Mouse (Mus musculus): ENCODE measurements at regions not wholly inside any gene's neighbourhood (a gene's known extent, or its start where the extent isn't known, plus 50 kb on each side); places are given as distances from the start of the nearest gene placed in this dataset.

GRCm38 (mm10) chr13:99780751-99781460 lies 120.0 kb downstream of the Cartpt start:
- DNase-seq (ENCODE audit: low read depth): no peak

GRCm38 (mm10) chr13:99778747-99779146 lies 122.1 kb downstream of the Cartpt start:
- DNase-seq (ENCODE audit: low read depth): no peak

DNA sequence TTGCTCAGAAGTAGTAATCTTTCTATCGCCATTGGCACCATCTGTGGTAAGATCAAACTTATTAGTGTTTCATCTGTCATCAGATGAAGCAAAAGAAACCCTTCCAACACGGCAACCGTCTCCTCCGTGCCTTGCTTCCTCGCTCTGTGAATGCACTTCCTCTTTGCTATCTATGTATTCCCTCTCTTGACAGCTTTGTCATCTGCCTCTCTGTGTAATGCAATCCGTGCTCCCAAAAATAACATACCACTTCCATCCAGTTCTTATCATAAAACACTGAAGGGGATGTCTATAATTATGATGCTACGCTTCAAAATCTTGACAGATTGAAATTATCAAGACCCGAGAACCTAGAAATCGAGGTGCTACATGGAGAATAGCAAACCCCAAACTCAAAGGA lies 123.2 kb downstream of the Cartpt start:
- no peak for DNase-seq (ENCODE audit: low read depth)

GRCm38 (mm10) chr13:99765965-99766364 lies 134.9 kb downstream of the Cartpt start:
- DNase-seq (ENCODE audit: low read depth): no peak

GRCm38 (mm10) chr13:99764764-99765163 lies 136.1 kb downstream of the Cartpt start:
- no peak for DNase-seq (ENCODE audit: low read depth)

GRCm38 (mm10) chr13:99764097-99764714 lies 136.7 kb downstream of the Cartpt start:
- no peak for DNase-seq (ENCODE audit: low read depth)

DNA sequence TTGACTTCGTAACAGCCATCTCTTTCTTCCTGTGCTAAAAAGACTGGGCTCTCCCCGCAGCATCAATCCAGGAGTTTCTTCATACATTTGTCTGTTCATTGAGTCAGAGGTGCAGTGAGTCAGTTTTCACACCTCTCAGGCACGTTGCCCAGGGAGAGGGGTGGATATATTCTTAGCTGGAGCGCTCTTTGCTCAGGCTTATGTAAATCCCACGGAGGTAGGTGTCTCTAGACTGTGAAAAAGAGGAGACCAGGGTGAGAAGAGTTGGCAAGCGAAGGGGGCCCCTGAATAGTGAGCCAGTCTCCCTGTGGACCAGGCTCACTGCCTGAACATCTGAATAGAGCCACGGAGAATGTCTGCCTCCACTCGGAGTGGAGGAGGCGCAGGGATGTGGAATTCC lies 139.0 kb downstream of the Cartpt start:
- no peak for DNase-seq (ENCODE audit: low read depth)

- DNase-seq (ENCODE audit: low read depth): no peak
Measured at GRCm38 (mm10) chr13:99761423-99761822, 139.5 kb downstream of the Cartpt start.

DNA sequence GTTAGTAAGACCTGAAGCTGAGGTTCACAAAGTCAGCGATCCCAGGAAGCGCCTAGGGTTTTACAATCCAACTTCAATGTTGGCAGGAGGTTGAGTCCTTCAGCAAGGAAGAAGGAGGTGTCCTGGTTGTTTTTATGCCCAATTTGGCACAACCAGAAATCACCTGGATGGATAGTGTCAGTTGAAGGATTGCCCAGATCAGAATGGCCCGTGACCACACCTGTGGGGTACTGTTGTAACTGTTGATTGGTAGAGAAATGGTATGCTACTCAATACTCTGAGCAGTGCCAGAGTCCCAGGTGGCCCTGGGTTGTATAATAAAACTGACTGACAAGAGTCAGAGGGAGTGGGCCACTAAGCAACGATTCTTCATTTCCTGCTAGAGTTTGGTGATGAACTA lies 140.2 kb downstream of the Cartpt start:
- no peak for DNase-seq (ENCODE audit: low read depth)

- DNase-seq (ENCODE audit: low read depth): no peak
Measured at GRCm38 (mm10) chr13:99759256-99760044, 141.4 kb downstream of the Cartpt start.

- no peak for DNase-seq (ENCODE audit: low read depth)
Measured at GRCm38 (mm10) chr13:99754701-99755100, 146.2 kb downstream of the Cartpt start.

GRCm38 (mm10) chr13:99754251-99754652 lies 146.6 kb downstream of the Cartpt start:
- DNase-seq (ENCODE audit: low read depth): no peak

DNA sequence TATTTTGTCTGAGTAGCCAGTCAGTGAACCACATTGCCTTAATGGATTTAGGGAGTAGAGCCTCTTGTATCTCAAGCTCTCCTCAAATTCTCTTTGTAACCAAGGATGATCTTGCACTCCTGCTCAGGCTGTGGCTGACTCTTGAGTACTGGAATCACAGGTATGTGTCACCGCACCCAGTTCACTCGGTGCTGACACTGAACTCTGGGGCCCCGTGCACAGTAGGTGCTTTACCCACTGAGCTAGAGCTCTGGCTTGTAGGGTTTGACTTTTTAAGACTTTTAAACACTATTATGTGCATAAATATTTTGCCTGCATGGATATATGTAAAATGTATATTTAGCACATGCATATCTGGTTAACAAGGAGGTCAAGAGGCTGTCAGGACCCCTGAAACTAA lies 147.4 kb downstream of the Cartpt start:
- no peak for DNase-seq (ENCODE audit: low read depth)

- no peak for DNase-seq (ENCODE audit: low read depth)
Measured at GRCm38 (mm10) chr13:99750729-99751128, 150.2 kb downstream of the Cartpt start.

GRCm38 (mm10) chr13:99749342-99749741 lies 151.5 kb downstream of the Cartpt start:
- DNase-seq (ENCODE audit: low read depth): no peak

DNA sequence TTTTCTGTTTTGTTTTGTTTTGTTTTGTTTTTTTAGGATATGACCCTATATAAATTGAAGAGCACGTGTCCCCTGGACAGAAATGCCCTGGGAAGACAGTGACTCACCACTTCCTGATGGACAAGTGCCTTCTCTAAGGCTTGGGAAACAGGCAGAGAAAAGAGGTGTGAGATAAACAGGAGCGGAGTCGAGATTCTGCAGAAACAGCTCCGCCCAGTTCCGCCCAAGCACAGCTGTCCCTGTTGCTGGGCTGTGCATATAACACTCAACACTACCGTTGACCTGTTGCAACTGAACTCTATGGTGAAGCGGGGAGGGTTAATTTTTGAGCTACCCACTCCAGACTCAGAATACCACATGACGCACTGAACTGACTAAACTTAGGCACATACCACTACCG lies 152.8 kb downstream of the Cartpt start:
- DNase-seq (ENCODE audit: low read depth): no peak

DNA sequence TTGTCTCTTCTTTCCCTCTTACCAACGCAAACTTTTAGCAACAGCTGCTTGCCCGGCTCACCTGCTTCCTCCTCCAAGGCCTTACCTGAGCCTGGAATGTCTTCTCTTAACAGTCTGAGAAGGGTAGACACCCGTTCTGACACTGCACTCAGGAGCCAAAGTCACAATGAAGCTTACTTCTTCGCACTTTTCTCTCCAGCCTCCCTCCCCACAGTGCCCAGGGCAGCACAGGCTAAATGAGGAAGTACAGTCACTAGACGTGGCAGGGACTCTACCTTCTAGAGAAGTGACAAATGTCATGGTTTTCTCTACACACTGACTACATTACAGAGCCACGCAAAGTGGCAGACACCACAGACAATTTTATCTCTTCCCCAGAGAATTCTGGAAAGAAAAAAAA lies 155.4 kb downstream of the Cartpt start:
- no peak for DNase-seq (ENCODE audit: low read depth)

- DNase-seq (ENCODE audit: low read depth): no peak
Measured at GRCm38 (mm10) chr13:99744790-99745120, 156.1 kb downstream of the Cartpt start.

GRCm38 (mm10) chr13:99743952-99744789 lies 156.7 kb downstream of the Cartpt start:
- no peak for DNase-seq (ENCODE audit: low read depth)

GRCm38 (mm10) chr13:99742507-99742906 lies 158.4 kb downstream of the Cartpt start:
- no peak for DNase-seq (ENCODE audit: low read depth)

- DNase-seq (ENCODE audit: low read depth): no peak
Measured at GRCm38 (mm10) chr13:99741981-99742380, 158.9 kb downstream of the Cartpt start.

DNA sequence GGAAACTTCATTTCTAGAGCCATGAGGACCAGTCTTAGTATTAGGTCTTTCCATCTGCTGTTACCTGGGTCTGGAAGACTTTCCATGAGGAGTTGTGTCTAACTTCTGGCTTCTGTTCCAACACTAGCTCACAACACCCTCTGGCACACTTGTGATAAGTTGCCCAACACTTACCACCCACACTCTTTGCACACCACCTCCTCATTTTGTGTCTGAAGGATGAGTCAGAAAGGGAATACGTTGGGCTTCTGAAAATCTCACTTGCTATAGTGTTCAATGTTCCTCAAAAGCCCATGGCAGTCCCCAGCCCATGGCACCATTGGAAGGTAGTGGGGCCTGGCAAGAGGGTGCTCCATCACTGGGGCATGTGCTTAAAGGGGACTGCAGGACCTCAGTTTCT lies 161.5 kb downstream of the Cartpt start:
- DNase-seq (ENCODE audit: low read depth): no peak
